Mouse (Mus musculus) CD4-positive naive resting alpha-beta T cell, adult 76 days (primary cell): Measurements from ENCODE around the gene Lmna. TPM values are rescaled to one million over a fixed set of nuclear protein-coding genes. Genes with fewer than 3 reads are reported as not detected.

Source experiments
- total RNA-seq: library from RNA; stranded (reverse); gene quantifications from one replicate; pipeline ENCODE4 v1.2.4, GENCODE M21; 2023

The Lmna gene
- 33.3 TPM for total RNA-seq

DNA sequence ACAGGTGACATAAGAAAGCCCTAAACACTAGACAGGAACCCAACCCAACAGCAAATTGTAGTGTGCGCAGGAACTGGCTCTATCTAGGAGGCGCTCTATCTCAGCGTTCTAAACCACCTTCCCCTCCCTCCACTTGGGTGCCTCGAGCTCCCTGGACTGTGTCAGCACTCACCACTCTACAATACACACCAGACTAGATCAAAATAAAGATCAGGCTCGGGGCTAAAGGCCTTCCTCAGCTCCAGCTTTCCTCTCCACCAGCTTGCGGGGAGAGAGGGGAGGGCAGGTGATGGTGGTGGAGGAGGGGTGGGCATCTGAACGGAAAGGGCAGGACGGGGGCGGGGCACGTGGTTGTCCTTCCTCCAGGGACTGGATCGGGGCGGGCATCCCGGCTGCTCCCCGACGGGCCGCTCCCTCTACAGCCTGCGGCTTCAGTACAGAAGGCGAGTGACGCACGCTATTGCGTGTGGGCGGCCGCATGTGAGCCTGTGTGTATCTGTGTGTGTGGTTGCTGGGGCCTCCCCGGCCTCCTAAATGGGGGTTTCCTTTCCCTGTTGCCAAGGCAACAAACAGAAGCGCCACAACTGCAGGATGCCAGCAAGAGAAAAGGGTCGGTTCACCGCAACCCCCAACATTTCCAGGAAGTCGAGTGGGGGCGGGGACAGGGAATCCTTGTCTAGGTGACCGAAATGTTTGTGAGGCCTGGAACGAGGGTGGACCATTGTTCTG, at the start of gene Lmna:
Lmna (minus strand) TSS at position 265 of the 729 bp plus-strand sequence.

DNA sequence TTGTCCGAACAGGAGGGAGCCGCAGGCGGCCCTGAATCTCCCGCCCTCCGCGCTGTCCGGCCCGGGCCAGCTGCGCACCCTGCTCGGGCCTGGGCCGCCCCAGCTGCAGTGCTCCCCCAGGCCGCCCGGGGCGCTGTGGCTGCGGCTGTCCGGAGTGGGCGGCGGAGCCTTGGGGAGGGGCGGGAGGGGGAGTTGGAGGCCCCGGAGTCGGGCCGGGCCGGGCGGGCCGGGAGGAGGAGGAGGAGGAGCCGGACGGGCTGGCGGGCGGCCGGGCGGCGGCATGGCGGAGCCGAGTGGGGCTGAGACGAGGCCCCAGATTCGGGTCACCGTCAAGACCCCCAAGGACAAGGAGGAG, 43.7 kb upstream of the Lmna start, which contains the start of gene Ubqln4:
Ubqln4 (plus strand) TSS at position 234 of the 355 bp plus-strand sequence.

DNA sequence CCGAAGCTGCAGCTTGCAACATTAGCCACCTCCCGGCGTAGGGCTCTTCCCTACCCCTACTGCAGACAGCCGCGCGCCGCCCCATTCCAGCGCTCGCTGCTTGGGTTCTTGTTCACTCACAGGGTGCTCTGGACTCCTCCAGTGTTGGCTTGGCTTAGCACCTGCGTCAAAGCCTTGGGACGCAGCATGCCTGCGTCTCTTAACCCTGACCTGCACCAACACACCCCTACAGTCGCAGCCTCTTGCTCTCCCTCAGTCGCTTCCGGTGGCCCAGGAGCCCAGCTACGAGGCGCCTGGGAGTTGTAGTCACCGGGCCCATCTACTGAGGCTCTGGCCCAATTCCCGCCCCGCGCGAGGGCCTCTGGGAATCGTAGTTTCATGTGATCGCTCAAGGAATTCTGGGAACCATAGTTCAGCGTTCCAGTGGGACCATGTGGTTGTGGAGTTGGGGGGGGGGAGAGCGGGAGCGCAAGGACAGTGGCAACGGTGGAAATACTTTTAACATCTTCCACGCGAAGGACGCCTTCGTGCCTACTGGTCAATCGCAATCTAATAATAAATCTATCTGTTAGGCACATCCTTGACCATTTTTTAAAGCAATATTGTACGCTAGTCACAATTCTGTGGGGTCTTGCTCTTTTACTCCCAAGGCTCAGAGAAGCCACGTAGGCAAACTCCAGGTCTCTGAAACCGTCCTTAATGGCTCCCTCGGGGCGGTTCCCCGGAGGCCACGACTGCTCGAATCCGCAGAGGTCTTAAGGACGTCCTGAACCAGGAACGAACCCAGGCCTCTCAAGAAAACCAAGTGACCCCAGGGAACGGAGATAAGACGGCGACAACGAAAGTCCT, 43.1 kb upstream of the Lmna start, which contains the start of gene Lamtor2:
Lamtor2 (minus strand) TSS at position 399 of the 849 bp plus-strand sequence.

DNA sequence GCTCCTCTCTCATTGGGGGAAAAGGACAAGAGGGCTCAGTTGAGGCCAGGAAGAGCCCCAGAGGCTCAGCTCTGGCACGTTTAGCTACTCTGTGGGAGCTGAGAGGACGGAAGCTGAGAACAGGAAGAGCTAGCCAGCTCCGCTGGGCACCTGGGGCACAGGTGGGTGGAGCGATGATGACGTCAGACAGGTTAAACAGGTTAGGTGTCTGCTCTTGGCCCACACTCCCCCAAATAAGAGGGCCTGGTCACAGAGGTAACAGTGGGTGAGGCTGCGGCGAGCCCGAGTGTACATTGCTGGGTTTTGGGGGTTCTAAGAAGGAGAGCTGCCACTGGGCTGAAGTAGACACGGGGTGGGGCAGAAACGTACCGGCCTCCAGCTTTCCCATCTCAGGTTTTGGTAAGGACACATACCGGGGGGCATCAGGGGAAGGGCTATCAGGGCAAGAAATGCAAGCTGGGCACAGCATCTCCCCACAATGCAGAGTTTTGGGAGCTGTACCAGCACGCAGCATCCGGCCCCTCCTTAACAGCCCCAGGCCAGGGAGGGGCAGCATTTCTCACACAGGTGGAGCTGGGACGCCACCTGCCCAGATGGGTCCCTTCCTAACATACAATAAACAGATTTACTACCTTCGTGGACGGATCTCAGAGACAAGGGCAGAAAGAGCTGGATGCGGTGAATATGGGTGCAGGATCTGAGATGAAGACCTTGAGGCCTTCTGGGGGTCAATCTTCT, 38.6 kb upstream of the Lmna start, which contains the start of gene Rab25:
Rab25 (minus strand) TSS at position 121 of the 738 bp plus-strand sequence.

DNA sequence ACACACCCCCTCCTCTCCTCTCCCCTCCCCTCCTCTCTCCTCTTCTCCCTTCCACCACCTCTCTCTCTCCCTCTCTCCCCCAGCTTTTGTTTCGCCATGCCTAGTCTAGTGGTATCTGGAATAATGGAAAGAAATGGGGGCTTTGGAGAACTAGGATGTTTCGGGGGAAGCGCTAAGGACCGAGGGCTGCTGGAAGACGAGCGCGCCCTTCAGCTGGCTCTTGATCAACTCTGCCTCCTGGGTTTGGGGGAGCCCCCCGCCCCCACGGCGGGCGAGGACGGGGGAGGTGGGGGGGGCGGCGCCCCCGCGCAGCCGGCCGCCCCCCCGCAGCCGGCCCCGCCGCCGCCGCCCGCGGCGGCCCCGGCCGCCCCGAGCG, 22.5 kb upstream of the Lmna start, which contains the start of gene Mex3a:
Mex3a (plus strand) TSS at position 97 of the 376 bp plus-strand sequence.

DNA sequence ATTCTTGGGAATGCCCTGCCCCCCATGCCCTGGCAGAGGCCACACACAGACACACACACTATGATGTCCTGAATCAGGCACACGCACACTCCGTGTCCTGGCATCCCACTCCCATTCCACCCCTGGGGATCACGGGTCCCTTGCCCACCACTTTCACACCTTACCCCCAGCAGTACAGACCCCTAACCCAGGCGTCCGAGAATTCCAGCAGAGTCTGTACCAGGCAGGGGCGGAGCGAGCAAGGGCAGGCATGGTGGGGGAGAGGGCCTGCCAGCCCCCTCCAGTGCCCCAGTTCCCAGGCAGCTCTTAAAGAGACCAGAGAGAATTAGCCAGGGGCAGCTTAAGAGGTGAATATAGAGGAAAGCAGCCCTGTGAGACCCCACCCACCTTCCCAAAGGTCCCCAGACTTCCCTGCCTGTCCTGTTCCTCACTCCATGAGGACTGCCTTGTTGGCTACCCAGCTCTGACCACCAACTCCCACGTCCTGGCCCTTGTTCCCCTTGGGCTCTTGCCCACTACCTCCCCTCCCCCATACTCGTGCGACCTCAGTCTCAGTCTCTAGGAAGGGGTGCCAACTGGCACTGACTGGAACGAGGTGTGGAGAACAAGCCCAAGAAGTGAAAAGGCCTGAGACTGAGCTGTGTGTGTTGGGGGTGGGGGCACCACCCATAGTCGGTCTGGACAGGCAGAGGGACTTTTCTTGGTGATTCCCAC, 48.6 kb downstream of the Lmna start, which contains the start of gene Sema4a:
Sema4a (minus strand) TSS at position 200 of the 714 bp plus-strand sequence.

Other genes starting within 250 kb of the Lmna start
- gene Gm38392, start 222.7 kb downstream of the Lmna start, total RNA-seq, result not detected
- 5.1 TPM for gene Tsacc, start 213.0 kb downstream of the Lmna start, total RNA-seq
- 177 TPM for gene Cct3, start 212.8 kb downstream of the Lmna start, total RNA-seq
- 96.6 TPM for gene Glmp, start 184.9 kb downstream of the Lmna start, total RNA-seq
- gene Tmem79, start 173.8 kb downstream of the Lmna start, total RNA-seq, result 0.62 TPM
- 131 TPM for gene Smg5, start 173.7 kb downstream of the Lmna start, total RNA-seq
- gene Paqr6, start 145.4 kb downstream of the Lmna start, total RNA-seq, result not detected
- gene Bglap3, start 137.2 kb downstream of the Lmna start, total RNA-seq, result not detected
- gene Bglap2, start 131.3 kb downstream of the Lmna start, total RNA-seq, result not detected
- not detected for gene Bglap, start 125.5 kb downstream of the Lmna start, total RNA-seq
- 49.6 TPM for gene Pmf1, start 99.6 kb downstream of the Lmna start, total RNA-seq
- 17.2 TPM for gene Slc25a44, start 84.8 kb downstream of the Lmna start, total RNA-seq
- 87.3 TPM for gene Sema4a, start 48.8 kb downstream of the Lmna start, total RNA-seq
- 2.3 TPM for gene Mex3a, start 22.4 kb upstream of the Lmna start, total RNA-seq
- not detected for gene Rab25, start 38.3 kb upstream of the Lmna start, total RNA-seq
- gene Lamtor2, start 43.1 kb upstream of the Lmna start, total RNA-seq, result 60.5 TPM
- gene Ubqln4, start 43.8 kb upstream of the Lmna start, total RNA-seq, result 48.9 TPM
- 61.2 TPM for gene Ssr2, start 65.9 kb upstream of the Lmna start, total RNA-seq
- gene Arhgef2, start 96.0 kb upstream of the Lmna start, total RNA-seq, result 137 TPM
- gene Rxfp4, start 143.2 kb upstream of the Lmna start, total RNA-seq, result not detected
- gene Khdc4, start 175.8 kb upstream of the Lmna start, total RNA-seq, result 112 TPM
- 30.9 TPM for gene Rit1, start 206.9 kb upstream of the Lmna start, total RNA-seq